8 mouse cellular contexts compared by ENCODE assay signal in the genomic region with DNA sequence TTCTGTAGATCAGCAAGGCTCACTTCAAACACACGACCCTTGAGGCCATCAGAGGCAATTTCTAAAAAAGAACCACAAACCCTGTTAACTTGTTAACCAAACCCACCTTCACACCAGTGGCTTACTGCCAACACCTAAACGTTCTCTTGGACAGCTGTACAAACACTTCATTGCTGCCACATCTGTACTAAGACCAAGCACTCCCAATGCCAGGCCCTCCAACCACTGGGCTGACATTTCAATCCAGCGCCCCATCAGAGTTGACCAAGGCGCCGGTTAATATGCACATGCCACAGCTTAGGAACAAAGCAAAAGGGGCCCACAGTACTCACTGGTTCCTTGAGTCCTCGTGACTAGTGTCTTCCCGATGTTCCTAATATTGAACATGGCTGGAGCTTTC. TPM values are rescaled to one million over a fixed set of nuclear protein-coding genes. Genes with fewer than 3 reads are reported as not detected.
DNase-seq lines count a peak whose midpoint lies in the region; ATAC-seq lines count a peak whose summit lies in the region.

No protein-coding gene starts in this region.

- peaks cover 44% of the 10 kb centered on the region for H3K36me3 ChIP-seq in embryonic facial prominence, embryonic 15.5 days

- peaks cover 15% of the 10 kb centered on the region for H3K4me1 ChIP-seq in embryonic facial prominence, embryonic 15.5 days

- H3K27ac ChIP-seq in embryonic facial prominence, embryonic 15.5 days (replicated peaks), result peak overlapping the region; percentile 91; the same call in 1 of the 2 replicates

- H3K9ac ChIP-seq in embryonic facial prominence, embryonic 15.5 days, result peak overlapping the region; percentile 84

- DNase-seq in cerebellum, adult 9-10 months, result peak; percentile 20
- no peak for DNase-seq in cerebellum, adult 8-10 months
- peak; percentile 40 for DNase-seq in 416B (ENCODE audit: low read depth)
- peak; percentile 12 to 39 for DNase-seq in kidney, postnatal 4 days
- peak; percentile 21 for DNase-seq in naive thymus-derived CD4-positive, alpha-beta T cell, adult 2 months (ENCODE audit: low read depth)
- DNase-seq in right cerebral cortex, postnatal 36 days (ENCODE audit: low spot score in 2 of 2), result no peak
- DNase-seq in right cerebral cortex, postnatal 25 days, result no peak

- WGBS in embryonic facial prominence, embryonic 15.5 days, result 5% methylated on average over 7 of the region's 7 CpGs

- peak overlapping the region; percentile 68 for H3K4me2 ChIP-seq in embryonic facial prominence, embryonic 15.5 days (replicated peaks)

- no peaks in the 10 kb centered on the region for H3K27me3 ChIP-seq in embryonic facial prominence, embryonic 15.5 days

- no peak for ATAC-seq in embryonic facial prominence, embryonic 15.5 days (ENCODE audit: insufficient number of reproducible peaks, low FRiP score, low TSS enrichment, low read depth)

- peak overlapping the region; percentile 95 for H3K4me3 ChIP-seq in embryonic facial prominence, embryonic 15.5 days (replicated peaks)

- no peaks in the 10 kb centered on the region for H3K9me3 ChIP-seq in embryonic facial prominence, embryonic 15.5 days (replicated peaks)

RNA-seq across cellular contexts. Expression of a gene that starts 1.1 kb away (rescaled TPM):
- 1,231 and 1,256 TPM in 2 replicates for polyA plus RNA-seq in embryonic facial prominence, embryonic 15.5 days (2015; fragmentation: Nextera tagmentation; extraction: Ambion mirVana)

Comparison
In these comparisons a context has a peak if more than half of its experiments do, and no peak if none do; other contexts are left out.
1. DNase-seq: peak in cerebellum, adult 9-10 months (single experiment), 416B (single experiment), kidney, postnatal 4 days (2 of 2) and naive thymus-derived CD4-positive, alpha-beta T cell, adult 2 months (single experiment); none in cerebellum, adult 8-10 months (single experiment), right cerebral cortex, postnatal 36 days (0 of 2) and right cerebral cortex, postnatal 25 days (single experiment).